Mouse (Mus musculus): Measurements from ENCODE around the gene Cdc14a.
A peak's percentile ranks its signal among the peaks of the same experiment; 100 is the strongest.

Cdc14a gene

DNA sequence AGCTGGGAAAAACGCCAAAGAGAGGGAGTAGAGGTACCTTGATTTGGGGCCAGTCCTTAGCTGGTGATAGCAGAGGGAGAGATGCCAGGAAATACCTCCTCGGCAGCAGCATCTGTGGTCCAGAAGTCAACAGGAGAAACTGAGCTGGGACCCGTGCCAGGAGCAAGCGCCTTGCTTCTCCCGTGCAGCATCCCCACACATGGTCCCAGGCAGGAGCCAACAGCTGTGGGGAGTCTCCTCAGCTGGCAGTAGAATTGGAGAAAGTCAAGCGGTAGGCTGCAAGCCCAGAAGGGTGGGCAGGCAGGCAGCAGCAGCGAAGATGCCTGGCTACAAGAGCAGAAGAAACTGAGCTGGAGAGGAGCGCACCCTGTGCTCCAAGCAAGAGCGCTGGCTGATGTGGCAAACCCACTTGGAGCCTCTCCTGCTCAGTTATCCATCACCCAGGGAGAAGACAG lies 170.7 kb downstream of the Cdc14a start, which contains the start of gene Gpr88:
Gene Gpr88, minus strand, starts transcription at position 427 of the 455 bp plus-strand sequence.
- peak; percentile 78 for DNase-seq

DNA sequence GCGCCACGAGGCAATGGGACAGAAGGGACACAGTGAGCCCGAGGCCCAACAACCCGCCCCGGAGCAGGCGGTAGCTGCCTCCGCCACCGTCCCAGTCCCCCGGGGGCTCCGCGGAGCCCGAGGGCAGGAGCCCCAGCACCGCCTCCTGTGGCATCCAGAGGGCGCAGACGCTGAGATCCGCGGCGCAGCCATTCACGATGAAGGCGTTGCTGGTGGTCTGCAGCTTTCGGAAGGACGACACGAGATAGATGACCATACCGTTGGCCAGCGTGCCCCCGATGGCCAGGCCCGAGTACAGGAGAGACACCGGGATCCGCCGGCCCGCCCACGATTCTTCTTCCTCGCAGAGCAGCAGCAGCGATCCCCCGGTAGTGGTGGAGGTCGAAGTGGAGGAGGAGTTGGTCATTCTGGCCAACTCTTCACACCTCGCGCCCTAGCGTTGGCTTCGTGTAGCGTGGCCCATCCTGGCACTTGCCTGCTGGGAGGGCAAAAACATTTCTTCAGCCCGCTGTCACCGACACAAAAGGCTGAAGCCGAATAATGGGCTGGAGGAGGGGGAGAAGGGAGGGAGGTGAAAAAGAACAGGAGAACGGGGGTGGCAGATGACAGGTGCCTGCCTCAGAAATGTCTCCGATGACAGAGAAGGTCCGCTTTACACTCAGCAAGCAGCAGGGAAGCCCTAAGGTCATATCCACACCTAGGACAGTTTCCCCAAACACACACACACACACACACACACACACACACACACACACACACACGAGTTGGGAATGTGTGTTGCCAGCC lies 171.4 kb downstream of the Cdc14a start:
- DNase-seq, result no peak

DNA sequence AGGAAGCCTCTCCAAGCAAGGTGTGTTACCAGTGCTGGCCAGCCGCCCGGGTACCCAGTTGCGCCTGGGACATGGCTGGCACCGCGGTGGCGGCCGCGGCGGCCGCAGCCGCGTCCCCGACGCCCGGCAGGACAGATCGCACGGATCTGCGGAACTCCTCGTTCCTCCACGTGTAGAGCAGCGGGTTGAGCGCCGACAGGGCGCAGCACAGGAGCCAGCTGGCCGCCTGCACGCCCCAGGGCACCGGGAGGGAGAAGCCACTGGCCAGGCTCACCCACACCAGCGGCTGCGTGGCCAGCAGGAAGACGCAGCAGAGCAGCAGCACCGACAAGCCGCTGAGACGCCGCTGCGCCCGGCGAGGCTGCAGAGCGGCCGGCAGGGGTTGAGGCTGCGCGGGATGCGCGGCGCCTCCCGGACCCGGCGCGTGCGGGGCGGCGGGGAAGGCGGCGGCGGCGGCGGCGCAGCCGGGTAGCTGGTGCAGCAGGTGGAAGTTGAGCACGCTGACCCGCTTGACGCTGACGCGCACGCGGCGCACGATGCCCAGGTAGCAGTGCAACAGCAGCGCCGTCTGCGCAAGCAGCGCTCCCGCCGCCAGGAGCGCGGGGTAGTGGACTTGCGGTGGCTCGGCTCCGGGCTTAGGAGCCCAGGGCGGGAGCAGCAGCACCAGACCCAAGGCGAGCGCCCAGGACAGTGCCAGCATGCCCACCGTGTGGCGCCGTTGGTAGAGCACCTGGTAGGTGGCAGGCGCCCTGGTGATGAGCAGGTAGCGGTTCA lies 172.2 kb downstream of the Cdc14a start:
- DNase-seq, result peak; percentile 59

DNA sequence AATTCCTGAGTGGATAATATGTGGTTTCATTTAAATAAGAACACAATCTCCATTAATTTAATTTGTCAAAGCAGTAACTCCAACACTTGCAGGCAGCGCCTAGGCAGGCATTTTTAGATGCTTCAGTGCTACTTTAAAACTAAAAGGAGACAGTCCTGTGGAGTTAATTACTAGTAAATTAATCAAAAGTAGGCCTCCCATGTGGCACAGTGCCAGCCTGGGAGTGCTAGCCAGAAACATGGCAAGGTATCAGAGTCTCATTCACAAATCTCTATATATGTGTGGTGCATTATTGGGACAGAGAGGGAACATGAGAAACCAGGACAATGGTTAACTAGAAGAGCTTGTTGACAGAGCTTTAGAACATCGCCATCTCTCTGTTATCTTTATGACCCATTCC lies 174.8 kb downstream of the Cdc14a start:
- DNase-seq, result peak; percentile 38

DNA sequence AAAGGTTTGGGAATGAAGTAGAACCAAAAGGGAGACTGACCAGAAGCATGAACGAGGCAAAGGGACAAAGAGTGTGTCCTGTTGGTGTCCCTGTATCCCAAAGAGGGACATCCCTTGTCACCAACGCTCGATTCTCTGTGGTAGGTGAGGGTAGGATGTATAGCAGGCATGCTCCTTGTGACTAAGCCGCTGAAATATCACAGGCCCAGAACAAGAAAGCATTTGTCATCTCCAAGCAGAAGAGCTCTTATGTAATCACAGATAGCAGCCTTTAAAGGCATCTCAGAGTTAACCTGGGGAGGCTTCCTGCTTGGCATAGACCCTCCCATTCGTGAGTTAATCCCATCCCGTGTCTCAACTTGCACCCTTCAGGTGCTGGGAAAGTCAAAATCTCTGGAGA lies 179.4 kb downstream of the Cdc14a start:
- no peak for DNase-seq

DNA sequence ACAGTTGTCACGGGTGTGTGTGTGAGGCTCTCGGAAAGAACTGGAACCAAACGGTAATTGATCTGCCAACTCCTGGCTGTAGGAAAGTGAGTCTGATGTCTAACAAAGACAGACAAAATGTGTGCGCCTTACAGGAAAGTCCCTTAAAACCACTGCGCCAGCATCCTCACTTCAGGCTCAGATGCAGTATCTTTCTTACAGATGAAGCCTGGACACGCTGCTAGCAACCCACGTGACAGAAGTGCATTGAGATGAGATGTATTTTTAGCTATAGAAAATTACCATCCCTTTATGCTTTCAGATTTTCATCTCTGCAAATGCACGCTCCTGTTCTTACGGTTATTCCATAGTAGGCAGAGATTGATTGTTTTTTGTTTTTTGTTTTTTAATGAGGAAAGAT lies 181.1 kb downstream of the Cdc14a start:
- no peak for DNase-seq

DNA sequence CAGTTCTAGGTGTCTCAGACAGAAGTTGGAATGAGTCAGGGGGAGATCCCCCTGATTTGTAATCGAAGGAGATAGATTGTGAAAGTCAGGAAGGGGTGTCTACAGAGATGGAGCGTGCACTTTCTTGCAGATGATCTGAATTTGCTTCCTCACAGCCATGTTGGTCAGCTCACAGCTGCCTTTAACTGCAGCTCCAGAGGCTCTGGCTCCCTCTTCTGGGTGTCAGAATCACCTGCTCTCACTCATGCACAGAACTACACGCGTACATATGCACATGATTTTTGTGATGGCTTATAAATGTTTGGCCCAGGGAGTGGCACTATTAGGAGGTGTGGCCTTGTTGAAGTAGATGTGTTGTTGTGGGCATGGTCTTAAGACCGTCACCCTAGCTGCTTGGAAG lies 186.3 kb downstream of the Cdc14a start:
- no peak for DNase-seq

DNA sequence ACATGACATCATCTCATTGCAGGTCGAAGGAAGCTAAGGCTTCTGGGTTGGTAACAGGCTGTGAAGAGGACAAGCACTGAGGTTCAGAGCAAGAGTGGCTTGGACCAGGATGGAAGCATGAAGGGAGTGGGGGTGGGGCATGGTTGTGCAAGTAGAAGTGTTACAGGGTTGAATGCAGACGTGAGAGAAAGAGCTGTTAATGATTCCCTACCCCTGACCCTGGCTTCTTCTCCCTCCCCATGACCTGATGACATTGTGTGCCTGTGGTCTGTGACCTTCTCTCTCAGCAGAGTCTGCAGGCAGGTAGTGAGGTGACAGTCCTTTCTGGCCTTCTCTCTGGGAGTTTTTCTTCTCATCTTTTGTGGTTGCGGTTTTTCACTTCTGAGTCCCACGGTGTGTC lies 187.0 kb downstream of the Cdc14a start:
- DNase-seq, result no peak

DNA sequence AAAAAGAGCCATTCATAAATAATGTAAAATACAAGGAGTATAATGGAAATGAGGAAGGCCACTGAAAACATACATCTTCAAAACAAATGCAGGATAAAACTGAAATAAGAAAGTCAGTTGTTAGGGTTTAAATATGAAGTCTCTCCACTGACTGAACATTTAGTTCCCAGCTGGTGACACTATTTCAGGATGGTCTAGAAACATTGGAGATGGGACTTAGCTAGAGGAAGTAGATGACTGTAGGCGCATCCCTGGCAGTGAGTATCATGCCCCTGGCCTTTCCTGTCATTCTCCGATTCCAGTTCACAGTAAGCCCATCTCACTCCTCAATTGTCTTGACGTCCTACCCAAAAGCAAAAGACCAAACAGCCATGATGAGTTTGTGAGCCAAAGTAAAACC lies 190.3 kb downstream of the Cdc14a start:
- no peak for DNase-seq

DNA sequence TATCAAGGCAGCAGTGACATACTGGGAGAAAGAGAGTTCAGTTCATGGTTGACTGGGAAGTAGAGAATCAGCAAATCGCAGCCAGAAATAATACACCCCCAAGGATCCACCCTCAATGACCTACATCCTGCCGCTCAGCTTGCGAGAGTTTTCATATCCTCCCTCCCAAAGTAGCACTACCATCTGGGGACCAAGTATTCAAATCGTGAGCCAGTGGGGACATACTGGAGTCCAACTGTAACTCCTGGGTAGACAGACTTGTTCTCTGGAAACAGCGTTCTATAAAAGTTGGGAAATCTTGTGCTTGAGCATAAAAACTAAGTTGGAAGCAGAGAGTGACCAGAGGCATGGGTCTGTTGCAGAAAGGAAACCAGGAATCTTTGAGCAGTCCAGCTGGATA lies 191.1 kb downstream of the Cdc14a start:
- DNase-seq, result no peak

DNA sequence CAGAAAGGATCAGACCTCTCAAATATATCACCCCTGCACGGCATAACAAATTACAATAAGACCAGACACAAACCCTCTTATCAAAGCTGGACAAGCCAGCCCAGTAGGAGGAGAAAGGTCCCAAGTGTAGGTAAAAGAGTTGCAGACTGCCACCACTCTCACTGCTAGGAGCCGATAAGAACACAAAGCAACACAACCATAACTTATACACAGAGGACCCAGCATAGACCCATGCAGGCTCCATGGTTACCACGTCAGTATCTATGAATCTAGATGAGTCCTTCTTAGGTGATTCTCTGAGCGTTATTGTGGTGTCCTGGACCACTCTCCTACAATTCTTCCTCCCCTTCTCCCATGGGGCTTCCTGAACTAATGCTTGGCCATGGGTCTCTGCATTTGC lies 194.5 kb downstream of the Cdc14a start:
- DNase-seq, result no peak

DNA sequence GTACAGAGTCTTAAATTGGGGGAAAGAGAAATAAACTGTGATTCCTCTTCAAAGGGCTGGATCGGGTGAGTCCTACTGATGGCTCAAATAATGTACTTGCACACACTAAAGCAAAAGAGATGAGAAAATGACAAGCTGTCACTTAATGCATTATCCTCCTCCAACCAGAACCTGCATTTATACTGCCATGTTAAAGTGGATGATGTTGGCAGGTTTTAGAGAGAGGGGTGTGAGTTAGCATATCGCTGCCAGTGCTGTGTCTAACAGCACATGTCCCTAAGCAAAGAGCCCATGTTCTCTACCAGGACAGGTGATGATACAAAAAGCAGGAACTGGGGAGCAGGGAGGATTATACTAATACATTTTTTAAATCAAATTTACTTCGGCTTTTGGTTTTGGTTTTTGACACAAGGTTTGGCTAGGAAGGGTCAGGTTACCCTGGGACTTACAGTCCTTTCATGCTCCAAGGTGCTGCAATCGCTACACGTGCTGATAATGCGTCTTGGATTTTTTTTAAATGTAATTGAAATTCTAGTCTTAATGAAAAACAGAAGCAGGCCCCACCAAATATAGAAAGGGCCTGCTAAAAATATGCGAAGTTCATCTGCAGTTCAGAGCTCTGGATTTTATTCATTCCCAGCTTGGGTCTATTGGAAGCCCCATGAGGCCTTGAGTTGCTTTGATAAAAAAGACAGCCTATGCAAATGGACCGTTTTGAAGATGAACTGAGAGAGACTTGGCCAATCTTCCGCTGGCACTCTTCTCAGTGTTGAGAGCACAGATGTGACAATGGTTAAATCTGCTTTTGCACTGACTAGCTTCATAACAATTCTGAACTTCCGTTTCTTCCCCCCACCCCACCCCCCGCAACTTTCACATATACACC lies 195.2 kb downstream of the Cdc14a start:
- DNase-seq, result no peak

DNA sequence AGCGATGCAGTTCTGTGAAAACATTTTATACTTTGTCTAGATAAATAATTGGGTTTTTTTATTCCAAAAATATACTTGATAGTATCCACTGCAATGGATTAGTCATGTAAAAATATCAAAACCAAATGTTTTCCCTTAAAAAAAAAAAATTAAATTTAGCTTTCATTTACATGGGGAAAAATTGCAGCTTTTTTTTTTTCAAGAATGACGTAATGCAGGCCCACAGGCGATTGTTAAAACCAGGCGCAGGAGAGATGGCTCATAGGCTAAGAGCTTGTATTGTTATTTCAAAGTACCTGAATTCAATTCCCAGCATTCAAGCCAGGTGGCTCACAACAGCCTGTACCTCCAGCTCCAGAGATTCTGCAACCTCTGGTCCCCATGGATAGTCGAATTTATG lies 196.4 kb downstream of the Cdc14a start:
- DNase-seq, result no peak

DNA sequence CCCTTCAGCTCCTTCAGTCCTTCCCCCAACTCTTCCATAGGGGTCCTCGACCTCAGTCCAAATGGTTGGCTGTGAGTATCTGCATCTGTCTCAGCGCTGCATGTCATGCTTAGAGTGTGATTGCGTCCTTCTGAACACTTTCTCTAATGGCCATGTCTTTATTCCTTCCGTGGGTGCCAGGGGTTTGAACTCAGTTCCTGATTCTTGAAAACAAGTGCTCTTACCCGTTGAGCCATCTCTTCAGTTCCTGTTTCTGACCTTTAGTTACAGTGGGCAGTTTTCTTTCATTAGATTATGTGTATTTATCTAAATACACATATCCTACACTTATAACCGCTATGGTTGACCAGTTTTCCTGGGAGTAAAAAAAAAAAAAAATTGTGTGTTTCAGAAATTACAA lies 196.9 kb downstream of the Cdc14a start:
- no peak for DNase-seq
